Mouse (Mus musculus): ENCODE data around the gene Tagap1. TPM values are rescaled to one million over a fixed set of nuclear protein-coding genes. Genes with fewer than 3 reads are reported as not detected.
"Not testable (repeated sequence)": the region's sequence is repeated elsewhere in the genome, so short reads cannot be mapped to it uniquely, and the experiment has no call there.

The Tagap1 gene
- polyA plus RNA-seq, 2 experiments: 52.3 to 53.0 TPM

DNA sequence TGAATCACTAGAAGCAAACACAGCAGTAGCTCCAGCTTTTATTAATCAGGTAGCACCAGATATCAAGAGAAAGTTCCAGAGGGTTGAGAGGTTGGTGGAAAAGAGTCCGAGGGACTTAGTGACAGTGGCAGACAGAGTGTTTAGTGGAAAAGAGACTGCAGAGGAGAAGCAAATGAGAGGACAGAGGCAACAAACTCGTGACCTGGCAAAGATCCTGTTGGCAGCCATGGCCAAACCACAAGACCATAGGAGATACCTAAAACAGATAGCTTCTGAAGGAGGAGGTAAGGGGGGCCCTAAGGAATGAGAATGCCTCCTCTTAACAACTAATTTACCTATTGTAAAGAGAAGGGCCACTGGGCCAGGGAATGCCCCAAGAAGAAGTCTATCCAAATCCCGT lies 41.6 kb downstream of the Tagap1 start:
- not testable (repeated sequence) for H3K9ac ChIP-seq (ENCODE audit: low read depth, low read length, severe bottlenecking); H3K4me3 ChIP-seq (replicated peaks; ENCODE audit: low read length); H3K27ac ChIP-seq (replicated peaks; ENCODE audit: low read depth, low read length); H3K36me3 ChIP-seq (ENCODE audit: control insufficient read depth, insufficient read depth, low read length); ATAC-seq (ENCODE audit: low FRiP score, low read depth); H3K9me3 ChIP-seq (ENCODE audit: control insufficient read depth, low read length); H3K4me2 ChIP-seq (replicated peaks; ENCODE audit: low read depth, low read length, severe bottlenecking); DNase-seq (ENCODE audit: low spot score); H3K27me3 ChIP-seq (ENCODE audit: control insufficient read depth, insufficient read depth, low read length); H3K4me1 ChIP-seq (ENCODE audit: control insufficient read depth, insufficient read depth, low read length)
- WGBS: 93% methylated on average over 3 of the region's 3 CpGs

DNA sequence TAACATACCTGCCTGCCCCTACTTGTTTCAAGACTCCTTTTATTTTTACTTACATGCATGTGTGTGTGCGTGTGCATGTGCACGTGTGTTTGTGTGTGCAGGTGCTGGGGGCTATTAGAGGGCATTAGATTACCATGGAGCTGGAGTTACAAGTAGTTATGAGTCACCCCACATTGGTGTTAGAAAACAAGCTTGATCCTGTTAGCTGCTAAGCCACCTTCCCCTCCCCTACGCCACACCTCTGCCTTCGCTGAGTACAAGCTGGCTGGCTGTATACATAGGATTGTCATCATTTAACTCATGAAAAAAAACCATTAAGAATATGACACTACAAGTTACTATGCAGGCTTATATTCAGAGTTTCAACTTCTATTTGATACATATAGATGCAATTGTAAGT lies 45.7 kb downstream of the Tagap1 start:
- H3K27ac ChIP-seq (replicated peaks; ENCODE audit: low read depth, low read length); H3K36me3 ChIP-seq (ENCODE audit: control insufficient read depth, insufficient read depth, low read length); H3K27me3 ChIP-seq (ENCODE audit: control insufficient read depth, insufficient read depth, low read length); H3K9me3 ChIP-seq (ENCODE audit: control insufficient read depth, low read length); ATAC-seq (ENCODE audit: low FRiP score, low read depth); H3K9ac ChIP-seq (ENCODE audit: low read depth, low read length, severe bottlenecking); DNase-seq (ENCODE audit: low spot score); H3K4me2 ChIP-seq (replicated peaks; ENCODE audit: low read depth, low read length, severe bottlenecking); H3K4me3 ChIP-seq (replicated peaks; ENCODE audit: low read length); H3K4me1 ChIP-seq (ENCODE audit: control insufficient read depth, insufficient read depth, low read length): not testable (repeated sequence)
- WGBS: 58% methylated on average over 2 of the region's 4 CpGs

DNA sequence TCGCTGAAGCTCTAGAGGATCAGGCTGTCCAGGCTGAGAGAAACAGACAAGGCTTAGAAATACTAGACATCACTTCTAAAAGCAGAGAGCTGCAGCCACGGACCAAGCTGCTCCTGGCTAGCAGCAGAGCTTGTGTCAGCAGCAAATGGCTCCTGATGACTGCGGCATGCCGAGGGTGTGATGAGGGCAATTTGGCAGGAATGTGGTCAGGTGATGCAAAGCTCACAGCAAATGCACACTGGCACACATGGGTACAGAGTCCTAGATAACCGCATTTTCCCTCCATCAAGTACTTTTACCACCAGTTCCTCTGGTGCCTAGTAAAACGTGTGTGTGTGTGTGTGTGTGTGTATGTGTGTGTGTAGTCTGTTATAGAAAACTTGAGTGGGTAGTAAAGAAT lies 46.9 kb downstream of the Tagap1 start:
- H3K27me3 ChIP-seq (ENCODE audit: control insufficient read depth, insufficient read depth, low read length); H3K4me3 ChIP-seq (replicated peaks; ENCODE audit: low read length); H3K36me3 ChIP-seq (ENCODE audit: control insufficient read depth, insufficient read depth, low read length); H3K4me2 ChIP-seq (replicated peaks; ENCODE audit: low read depth, low read length, severe bottlenecking); ATAC-seq (ENCODE audit: low FRiP score, low read depth); H3K4me1 ChIP-seq (ENCODE audit: control insufficient read depth, insufficient read depth, low read length); DNase-seq (ENCODE audit: low spot score); H3K9ac ChIP-seq (ENCODE audit: low read depth, low read length, severe bottlenecking); H3K27ac ChIP-seq (replicated peaks; ENCODE audit: low read depth, low read length); H3K9me3 ChIP-seq (ENCODE audit: control insufficient read depth, low read length): not testable (repeated sequence)
- 60% methylated on average over 1 of the region's 6 CpGs for WGBS

Other genes with a start within 250 kb of the Tagap1 start
- gene Ezr, start 178.4 kb downstream of the Tagap1 start, polyA plus RNA-seq (2012; rRNA removed): 26.5 and 39.2 TPM in 2 replicates
- gene Ezr, start 178.4 kb downstream of the Tagap1 start, polyA plus RNA-seq (2014; fragmentation: Nextera tagmentation; extraction: Ambion mirVana): 67.2 and 71.3 TPM in 2 replicates
- gene Rsph3b, start 12.5 kb downstream of the Tagap1 start, polyA plus RNA-seq (2012; rRNA removed): 18.4 and 21.0 TPM in 2 replicates
- gene Rsph3b, start 12.5 kb downstream of the Tagap1 start, polyA plus RNA-seq (2014; fragmentation: Nextera tagmentation; extraction: Ambion mirVana): 42.5 and 44.0 TPM in 2 replicates
- 78.6 and 137 TPM in 2 replicates for gene Rnaset2b, start 9.5 kb upstream of the Tagap1 start, polyA plus RNA-seq (2012; rRNA removed)
- gene Rnaset2b, start 9.5 kb upstream of the Tagap1 start, polyA plus RNA-seq (2014; fragmentation: Nextera tagmentation; extraction: Ambion mirVana): 169 and 189 TPM in 2 replicates
- gene Gm49721, start 17.7 kb upstream of the Tagap1 start, polyA plus RNA-seq (2012; rRNA removed): 0.19 and 0.39 TPM in 2 replicates
- 0.11 and 0.18 TPM in 2 replicates for gene Gm49721, start 17.7 kb upstream of the Tagap1 start, polyA plus RNA-seq (2014; fragmentation: Nextera tagmentation; extraction: Ambion mirVana)
- not detected in 2 replicates for gene Gm1604a, start 64.4 kb upstream of the Tagap1 start, polyA plus RNA-seq (2012; rRNA removed)
- gene Gm1604a, start 64.4 kb upstream of the Tagap1 start, polyA plus RNA-seq (2014; fragmentation: Nextera tagmentation; extraction: Ambion mirVana): not detected in 2 replicates
- gene Rps6ka2, start 209.0 kb upstream of the Tagap1 start, polyA plus RNA-seq (2012; rRNA removed): 13.8 and 17.6 TPM in 2 replicates
- gene Rps6ka2, start 209.0 kb upstream of the Tagap1 start, polyA plus RNA-seq (2014; fragmentation: Nextera tagmentation; extraction: Ambion mirVana): 12.1 and 12.8 TPM in 2 replicates